Mouse (Mus musculus): ENCODE measurements around the gene Atp5j.

DNA sequence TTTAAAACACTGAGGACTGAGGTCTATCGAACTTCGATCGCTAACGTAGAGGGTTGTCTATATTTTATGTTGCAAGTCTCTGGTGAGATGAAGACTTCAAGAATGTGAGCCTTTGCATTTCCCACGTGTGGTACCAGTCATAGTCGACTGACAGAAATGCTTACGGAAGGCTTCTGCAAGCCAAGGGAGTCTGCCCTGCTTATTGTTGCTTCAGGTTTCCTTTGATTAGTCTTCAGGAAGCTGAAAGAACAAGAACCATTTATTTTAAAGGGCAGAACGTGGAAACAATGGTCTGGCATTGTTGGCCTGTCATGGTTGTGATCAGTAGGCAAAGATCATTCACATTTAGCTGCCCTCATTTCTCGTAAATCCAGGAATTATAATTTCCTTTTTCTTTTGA lies 38.7 kb downstream of the Atp5j start:
- no peak for TF ChIP-seq CTCF (IDR thresholded peaks at IDR 0.05; ENCODE audit: extremely low read depth, insufficient read depth, insufficient read length, insufficient replicate concordance)
- no peak for TF ChIP-seq POLR2A (IDR thresholded peaks at IDR 0.05; ENCODE audit: low read depth, low read length)

Measured in spleen, adult 2 months (tissue).